ENCODE assay signal across 13 mouse cellular contexts in the genomic region with DNA sequence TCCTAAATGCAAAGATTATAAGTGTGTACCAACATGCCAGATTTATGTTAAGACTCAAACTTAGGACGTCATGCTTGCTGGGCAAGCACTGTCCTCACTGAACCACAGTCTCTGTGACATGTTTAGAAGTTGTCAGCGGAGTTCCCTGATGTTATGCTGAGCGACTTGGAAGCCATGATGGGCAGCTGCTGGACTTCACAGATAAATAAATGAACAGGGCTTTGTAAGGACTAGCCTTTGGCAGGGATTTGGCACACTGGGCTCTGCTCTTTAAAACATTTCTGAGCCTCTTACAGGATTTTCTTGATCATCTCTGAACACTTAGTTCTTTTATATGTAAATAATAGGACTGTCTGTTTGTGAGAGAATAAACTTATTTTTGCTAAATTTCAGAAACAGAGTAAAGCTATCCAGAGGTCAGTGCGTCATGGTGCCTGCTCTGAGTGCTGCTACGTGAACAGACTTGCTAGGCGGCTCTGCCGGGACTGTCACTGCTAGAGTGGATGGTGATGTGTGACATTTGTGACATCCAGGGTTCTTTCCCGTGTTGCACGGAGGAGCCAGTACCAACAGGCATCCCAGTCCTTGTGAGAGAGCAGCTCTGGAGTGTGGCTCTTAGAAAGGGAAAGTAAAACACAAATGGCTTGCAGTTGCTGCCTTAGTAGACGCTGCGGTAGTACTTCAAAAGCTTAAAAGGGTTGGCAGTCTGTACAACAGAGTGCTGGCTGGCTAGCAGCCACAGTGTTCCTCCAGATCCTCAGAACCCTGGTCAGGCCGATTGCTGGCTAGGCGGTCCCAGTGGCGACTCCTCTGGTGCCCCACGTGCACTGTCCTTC. TPM values are rescaled to one million over a fixed set of nuclear protein-coding genes. Genes with fewer than 3 reads are reported as not detected.
A peak's percentile ranks its signal among the peaks of the same experiment; 100 is the strongest.
DNase-seq lines count a peak whose midpoint lies in the region; ATAC-seq lines count a peak whose summit lies in the region.
"Had no signal": no experiment of that assay in that cellular context is flagged by ENCODE, and none has a peak within 500 bp of the region (broad histone marks: within the 10 kb centered on the region; RNA-seq: fewer than 3 reads in every experiment).

No protein-coding gene starts in this region.

- no peak overlapping the region for H3K4me3 ChIP-seq in heart, embryonic 11.5 days (ENCODE audit: low read depth, low read length)
- peak overlapping the region; percentile 22 for H3K4me3 ChIP-seq in heart, embryonic 16.5 days (ENCODE audit: low read length)
- no peak overlapping the region for H3K4me3 ChIP-seq in stomach, embryonic 16.5 days (replicated peaks; ENCODE audit: low read length)

- H3K27ac ChIP-seq in heart, embryonic 11.5 days (ENCODE audit: low read depth, low read length): peak overlapping the region; percentile 32; the same call in 1 of the 2 replicates
- peak overlapping the region; percentile 78 for H3K27ac ChIP-seq in heart, embryonic 16.5 days (ENCODE audit: low read length)
- H3K27ac ChIP-seq in stomach, embryonic 16.5 days (ENCODE audit: low read length): peak overlapping the region; percentile 69

- WGBS in heart, embryonic 11.5 days (ENCODE audit: insufficient replicate concordance): 76% methylated on average over 15 of the region's 15 CpGs
- WGBS in heart, embryonic 16.5 days: 46% methylated on average over 15 of the region's 15 CpGs
- 70% methylated on average over 15 of the region's 15 CpGs for WGBS in stomach, embryonic 16.5 days

- no peaks in the 10 kb centered on the region for H3K9me3 ChIP-seq in heart, embryonic 11.5 days (replicated peaks; ENCODE audit: control insufficient read depth, low read length)
- H3K9me3 ChIP-seq in heart, embryonic 16.5 days (replicated peaks; ENCODE audit: control insufficient read depth, low read length): no peaks in the 10 kb centered on the region
- H3K9me3 ChIP-seq in stomach, embryonic 16.5 days (replicated peaks; ENCODE audit: control insufficient read depth, low read length): no peaks in the 10 kb centered on the region

- H3K4me2 ChIP-seq in heart, embryonic 11.5 days: no peak overlapping the region
- H3K4me2 ChIP-seq in heart, embryonic 16.5 days (ENCODE audit: low read depth, low read length): peak overlapping the region; percentile 43
- H3K4me2 ChIP-seq in stomach, embryonic 16.5 days (ENCODE audit: low read depth, low read length): no peak overlapping the region

- H3K36me3 ChIP-seq in heart, embryonic 11.5 days (ENCODE audit: control insufficient read depth, insufficient read depth, low read length): peaks cover 3% of the 10 kb centered on the region; the same call in 1 of the 2 replicates
- peaks cover 11% of the 10 kb centered on the region for H3K36me3 ChIP-seq in heart, embryonic 16.5 days (ENCODE audit: control insufficient read depth, insufficient read depth)
- no peaks in the 10 kb centered on the region; the same call in 1 of the 2 replicates for H3K36me3 ChIP-seq in stomach, embryonic 16.5 days (ENCODE audit: control insufficient read depth, insufficient read depth, low read length)

- no peak for ATAC-seq in heart, embryonic 11.5 days (replicated peaks; ENCODE audit: insufficient number of reproducible peaks, low FRiP score, low TSS enrichment)
- peak; percentile 87 for ATAC-seq in heart, embryonic 16.5 days (replicated peaks; ENCODE audit: extremely low read depth, insufficient read depth, low FRiP score)
- no peak for ATAC-seq in stomach, embryonic 16.5 days (ENCODE audit: insufficient read depth, low FRiP score)

- intact Hi-C loops in heart, postnatal 36 days (cut with DNase I): no loop called here

- H3K9ac ChIP-seq in heart, embryonic 11.5 days (ENCODE audit: low read depth, low read length): no peak overlapping the region
- H3K9ac ChIP-seq in heart, embryonic 16.5 days (ENCODE audit: low read length): peak overlapping the region; percentile 27; the same call in 1 of the 2 replicates
- H3K9ac ChIP-seq in stomach, embryonic 16.5 days (ENCODE audit: low read length): no peak overlapping the region

- no peaks in the 10 kb centered on the region for H3K27me3 ChIP-seq in heart, embryonic 11.5 days (ENCODE audit: control insufficient read depth, insufficient read depth, low read length)
- no peaks in the 10 kb centered on the region for H3K27me3 ChIP-seq in heart, embryonic 16.5 days (ENCODE audit: control insufficient read depth, insufficient read depth, low read length)
- H3K27me3 ChIP-seq in stomach, embryonic 16.5 days (ENCODE audit: control insufficient read depth, insufficient read depth, low read length): no peaks in the 10 kb centered on the region
- H3K27me3 ChIP-seq: CH12.LX had no signal

- no peaks in the 10 kb centered on the region for H3K4me1 ChIP-seq in heart, embryonic 11.5 days (ENCODE audit: control insufficient read depth, insufficient read depth, low read length)
- peaks cover 11% of the 10 kb centered on the region for H3K4me1 ChIP-seq in heart, embryonic 16.5 days (ENCODE audit: control insufficient read depth, insufficient read depth, low read length)
- H3K4me1 ChIP-seq in stomach, embryonic 16.5 days (ENCODE audit: control insufficient read depth, insufficient read depth, low read length): peaks cover 3% of the 10 kb centered on the region; the same call in 1 of the 2 replicates

- DNase-seq in heart, postnatal 36 days: no peak
- peak; percentile 52 to 57 for DNase-seq in right cerebral cortex, postnatal 10 days (ENCODE audit: low spot score in 2 of 2)
- DNase-seq in right cerebral cortex, postnatal 14 days: no peak
- DNase-seq in c-Kit-positive CD71-positive TER-119-positive erythroid progenitor cells, embryonic 14.5 days (ENCODE audit: low spot score): no peak
- DNase-seq in spleen, postnatal 10 days (ENCODE audit: low spot score in 2 of 2): no peak
- DNase-seq: embryo, embryonic 11 days; kidney, adult 9 months; layer of hippocampus, postnatal 36 days; liver had no signal

RNA-seq across cellular contexts. Expression of a gene that starts 15.4 kb away (rescaled TPM):
- 0.69 and 1.2 TPM in 2 replicates for polyA plus RNA-seq in heart, embryonic 11.5 days (2014; fragmentation: Nextera tagmentation; extraction: Ambion mirVana)
- total RNA-seq in heart, postnatal 36 days (2021): under 1 TPM; 0.64 to 0.84 TPM
- 1.2 and 1.7 TPM in 2 replicates for polyA plus RNA-seq in heart, embryonic 16.5 days (2015; fragmentation: Nextera tagmentation; extraction: Ambion mirVana)
- polyA plus RNA-seq in stomach, embryonic 16.5 days (2015; fragmentation: Nextera tagmentation; extraction: Ambion mirVana): 1.3 and 1.5 TPM in 2 replicates

RNA-seq across cellular contexts. Expression of a gene that starts 54.7 kb away (rescaled TPM):
- 56.7 and 64.9 TPM in 2 replicates for polyA plus RNA-seq in heart, embryonic 11.5 days (2014; fragmentation: Nextera tagmentation; extraction: Ambion mirVana)
- 10 to 100 TPM; 32.6 TPM for total RNA-seq in heart, postnatal 36 days (2021)
- polyA plus RNA-seq in heart, embryonic 16.5 days (2015; fragmentation: Nextera tagmentation; extraction: Ambion mirVana): 50.1 and 50.4 TPM in 2 replicates
- 64.8 and 66.5 TPM in 2 replicates for polyA plus RNA-seq in stomach, embryonic 16.5 days (2015; fragmentation: Nextera tagmentation; extraction: Ambion mirVana)

Comparison
In these comparisons a context has a peak if more than half of its experiments do, and no peak if none do; other contexts are left out.
1. DNase-seq: peak in right cerebral cortex, postnatal 10 days (2 of 2); none in heart, postnatal 36 days (0 of 2), right cerebral cortex, postnatal 14 days (single experiment), c-Kit-positive CD71-positive TER-119-positive erythroid progenitor cells, embryonic 14.5 days (single experiment) and spleen, postnatal 10 days (0 of 2).
2. Peak in every context shown above with its lines, with median percentiles within 50 percentile points of each other: H3K27ac ChIP-seq.